Mouse (Mus musculus) heart, embryonic 16.5 days (tissue): ENCODE results near the gene Gnptg. TPM values are rescaled to one million over a fixed set of nuclear protein-coding genes. Genes with fewer than 3 reads are reported as not detected.
"Not testable (repeated sequence)": the region's sequence is repeated elsewhere in the genome, so short reads cannot be mapped to it uniquely, and the experiment has no call there.

Experiments
- ATAC-seq: fragments of 200-750 bp; cut with Nextera tagmentation; replicated peaks from 2 replicates; pipeline ENCODE4 v1.8.0; 2017; ENCODE audit warnings: moderate number of reproducible peaks; ENCODE audit not compliant: insufficient read depth, low FRiP score; ENCODE audit errors: extremely low read depth
- H3K27ac ChIP-seq: fragments of 300-500 bp; sonication (generic); 2 replicates; pipeline ENCODE4 v1.5.1; 2014; ENCODE audit warnings: mild to moderate bottlenecking, low read length, control low read depth, moderate library complexity
- H3K27me3 ChIP-seq: fragments of 300-500 bp; sonication (generic); 2 replicates; pipeline ENCODE4 v1.6.1; 2014; ENCODE audit warnings: low read length, mixed read lengths; ENCODE audit not compliant: control insufficient read depth, insufficient read depth
- H3K36me3 ChIP-seq: fragments of 300-500 bp; sonication (generic); 2 replicates; pipeline ENCODE4 v1.6.1; 2014; ENCODE audit not compliant: control insufficient read depth, insufficient read depth
- H3K4me1 ChIP-seq: fragments of 300-500 bp; sonication (generic); 2 replicates; pipeline ENCODE4 v1.6.1; 2014; ENCODE audit warnings: low read length, mixed read lengths; ENCODE audit not compliant: control insufficient read depth, insufficient read depth
- H3K4me2 ChIP-seq: fragments of 300-500 bp; sonication (generic); 2 replicates; pipeline ENCODE4 v1.6.1; 2014; ENCODE audit warnings: low read depth, mild to moderate bottlenecking, control low read depth, low read length
- H3K4me3 ChIP-seq: fragments of 300-500 bp; sonication (generic); 2 replicates; pipeline ENCODE4 v1.5.1; 2014; ENCODE audit warnings: mild to moderate bottlenecking, control low read depth, low read length
- H3K9ac ChIP-seq: fragments of 300-500 bp; sonication (generic); 2 replicates; pipeline ENCODE4 v1.6.1; 2014; ENCODE audit warnings: low read length, control low read depth
- H3K9me3 ChIP-seq: fragments of 300-500 bp; sonication (generic); replicated peaks from 2 replicates; pipeline ENCODE4 v1.6.1; 2016; ENCODE audit warnings: low read length; ENCODE audit not compliant: control insufficient read depth
- WGBS: fragments of 180-500 bp; shearing (Covaris S2); extraction: QIAGEN DNeasy Blood & Tissue Kit; methylation state at CpG from one replicate; pipeline ENCODE4 v1.1.7; 2014; 5-methylcytosine and 5-hydroxymethylcytosine counted together
- polyA plus RNA-seq: library from polyadenylated mRNA; unstranded; fragments of >200 nt; fragmentation: Nextera tagmentation; extraction: Ambion mirVana; gene quantifications from 2 replicates; pipeline ENCODE4 v1.2.1, GENCODE M21; 2015

Gnptg gene
- polyA plus RNA-seq, 1 experiment from 2014 or later = 23.8 TPM

DNA sequence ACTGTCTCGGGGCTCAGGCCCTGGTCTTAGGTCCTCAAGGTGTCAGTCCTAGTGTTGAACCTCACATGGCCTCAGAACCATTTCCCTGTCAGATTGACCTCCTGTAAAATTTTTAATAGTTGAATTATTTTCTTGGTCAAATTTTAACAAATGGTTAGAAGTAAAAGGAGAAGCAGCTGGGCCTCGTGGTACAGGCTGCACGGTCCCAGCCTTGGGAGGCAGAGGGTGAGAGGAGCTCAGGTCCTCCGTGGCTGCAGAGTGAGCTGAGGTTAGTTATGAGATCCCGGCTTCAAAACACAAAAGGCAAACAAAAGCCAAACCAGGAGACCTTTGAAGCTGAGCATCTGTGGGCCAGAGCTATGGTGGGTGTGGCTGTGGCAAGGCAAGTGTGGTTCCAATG is 11.9 kb downstream of the Gnptg start:
- Histone ChIP-seq H3K9me3 (no peaks in the 10 kb centered on the region), H3K4me3 (no peak overlapping the region), H3K27me3 (no peaks in the 10 kb centered on the region), H3K27ac (no peak overlapping the region), H3K4me1 (no peaks in the 10 kb centered on the region), H3K9ac (no peak overlapping the region), H3K36me3 (peaks cover 19% of the 10 kb centered on the region), H3K4me2 (no peak overlapping the region)
- ATAC-seq = no peak
- 79% methylated on average over 5 of the region's 5 CpGs for WGBS

GRCm38 (mm10) chr17:25225659-25226058 is 14.3 kb downstream of the Gnptg start:
- Histone ChIP-seq H3K27me3 (no peaks in the 10 kb centered on the region), H3K4me3 (no peak overlapping the region), H3K4me1 (0 out of 2 replicates have a peak, but pooled peaks cover 3% of the 10 kb centered on the region), H3K27ac (no peak overlapping the region), H3K9me3 (no peaks in the 10 kb centered on the region), H3K36me3 (peaks cover 10% of the 10 kb centered on the region), H3K9ac (no peak overlapping the region), H3K4me2 (no peak overlapping the region)
- no peak for ATAC-seq
- 84% methylated on average over 4 of the region's 4 CpGs for WGBS

GRCm38 (mm10) chr17:25224586-25225222 is 15.2 kb downstream of the Gnptg start:
- 0 out of 2 replicates have a peak, but pooled peaks cover 3% of the 10 kb centered on the region for H3K4me1 ChIP-seq
- no peak for ATAC-seq
- H3K9ac ChIP-seq = no peak overlapping the region
- H3K4me2 ChIP-seq = no peak overlapping the region; the same call in 1 of the 2 replicates
- no peaks in the 10 kb centered on the region for H3K27me3 ChIP-seq
- H3K27ac ChIP-seq = peak overlapping the region; percentile 67
- H3K9me3 ChIP-seq = no peaks in the 10 kb centered on the region
- WGBS = 82% methylated on average over 7 of the region's 7 CpGs
- peaks cover 6% of the 10 kb centered on the region; the same call in 1 of the 2 replicates for H3K36me3 ChIP-seq
- H3K4me3 ChIP-seq = no peak overlapping the region

GRCm38 (mm10) chr17:25222951-25223601 is 16.8 kb downstream of the Gnptg start:
- Histone ChIP-seq H3K9me3 (no peaks in the 10 kb centered on the region), H3K27ac (peak overlapping the region; percentile 67), H3K9ac (peak overlapping the region; percentile 55; the same call in 1 of the 2 replicates), H3K4me3 (peak overlapping the region; percentile 37), H3K4me2 (peak overlapping the region; percentile 58), H3K27me3 (no peaks in the 10 kb centered on the region), H3K4me1 (0 out of 2 replicates have a peak, but pooled peaks cover 3% of the 10 kb centered on the region), H3K36me3 (no peaks in the 10 kb centered on the region)
- WGBS = 56% methylated on average over 6 of the region's 6 CpGs
- ATAC-seq = no peak

GRCm38 (mm10) chr17:25222504-25222940 is 17.4 kb downstream of the Gnptg start:
- not testable (repeated sequence) for H3K36me3 ChIP-seq, H3K4me1 ChIP-seq, H3K27me3 ChIP-seq, H3K9me3 ChIP-seq
- Histone ChIP-seq H3K4me2 (peak overlapping the region; percentile 83), H3K9ac (peak overlapping the region; percentile 55; the same call in 1 of the 2 replicates), H3K4me3 (peak overlapping the region; percentile 55), H3K27ac (peak overlapping the region; percentile 65)
- 20% methylated on average over 9 of the region's 28 CpGs for WGBS
- ATAC-seq = peak; percentile 50; the same call in 1 of the 2 replicates

- no peaks in the 10 kb centered on the region for H3K36me3 ChIP-seq
- H3K4me2 ChIP-seq = peak overlapping the region; percentile 83
- no peaks in the 10 kb centered on the region for H3K9me3 ChIP-seq
- H3K4me3 ChIP-seq = peak overlapping the region; percentile 55
- H3K27ac ChIP-seq = 0 out of 2 replicates have a peak overlapping the region, but pooled peaks have one; percentile 0
- no peaks in the 10 kb centered on the region for H3K27me3 ChIP-seq
- H3K4me1 ChIP-seq = 0 out of 2 replicates have a peak, but pooled peaks cover 3% of the 10 kb centered on the region
- WGBS = 2% methylated on average over 20 of the region's 30 CpGs
- peak overlapping the region; percentile 67 for H3K9ac ChIP-seq
- ATAC-seq = peak; percentile 71
Observed at GRCm38 (mm10) chr17:25221821-25222503, 18.0 kb downstream of the Gnptg start.

DNA sequence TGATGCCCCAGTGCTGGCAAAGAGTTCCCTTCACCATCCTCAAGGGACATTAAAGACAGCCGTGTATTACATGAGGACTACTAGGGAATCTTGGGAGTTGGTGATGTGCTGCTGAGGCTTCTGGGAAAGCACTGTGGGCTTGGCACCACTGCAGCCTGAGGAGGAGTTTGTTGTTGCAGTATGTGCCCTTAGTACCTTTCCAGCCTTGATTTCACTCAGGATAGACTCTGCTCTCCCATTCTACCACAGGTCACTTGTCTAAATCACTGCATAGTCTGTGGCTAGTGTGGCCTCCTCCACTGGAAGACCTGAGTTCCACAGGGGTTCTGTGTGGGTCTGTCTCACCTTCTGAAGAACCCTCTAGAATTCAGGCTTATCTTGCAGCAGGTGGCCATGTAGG is 19.2 kb downstream of the Gnptg start:
- Histone ChIP-seq H3K27me3 (no peaks in the 10 kb centered on the region), H3K27ac (no peak overlapping the region), H3K4me2 (no peak overlapping the region), H3K4me3 (no peak overlapping the region), H3K4me1 (0 out of 2 replicates have a peak, but pooled peaks cover 3% of the 10 kb centered on the region), H3K9me3 (no peaks in the 10 kb centered on the region), H3K36me3 (no peaks in the 10 kb centered on the region), H3K9ac (no peak overlapping the region)
- no peak for ATAC-seq
- WGBS = 78% methylated on average over 1 of the region's 1 CpGs

DNA sequence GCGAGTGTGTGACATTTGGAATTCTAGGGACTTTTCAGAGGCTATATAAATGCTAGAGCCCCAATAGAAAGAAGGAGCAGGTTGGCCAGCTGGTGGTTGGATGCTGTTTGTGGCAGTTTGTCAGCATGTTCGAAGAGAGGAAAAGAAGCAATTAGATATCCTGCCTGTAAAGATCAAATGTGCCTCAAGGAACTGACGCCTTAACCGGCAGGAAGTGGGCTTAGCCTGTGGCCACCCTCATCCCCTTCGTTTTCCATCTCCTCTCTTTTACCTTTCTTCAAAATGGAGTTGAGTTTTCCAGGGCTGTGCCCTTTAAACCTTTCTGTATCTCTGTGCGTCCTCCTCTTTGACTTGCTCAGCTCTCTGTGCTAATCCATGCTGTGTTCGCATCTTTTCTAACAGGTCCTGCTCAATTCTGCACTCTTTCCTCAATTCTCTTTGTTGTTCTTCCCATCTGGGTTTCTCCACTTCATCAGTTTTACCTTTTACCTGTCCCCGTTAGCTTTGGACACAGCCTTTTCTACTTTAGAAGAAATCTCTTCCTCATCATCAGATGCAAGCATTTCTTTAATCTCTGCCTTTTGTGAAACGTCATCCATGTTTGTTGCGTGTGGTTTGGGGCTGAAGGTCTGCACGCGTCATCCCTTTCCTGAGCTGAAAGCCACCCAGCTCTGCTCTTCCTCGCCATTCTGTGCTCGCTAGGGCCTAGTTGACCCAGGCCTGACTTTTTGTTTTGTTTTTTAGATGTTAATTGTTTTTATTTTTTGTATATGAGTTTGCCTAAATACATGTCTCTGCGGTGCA is 20.2 kb downstream of the Gnptg start:
- no peak overlapping the region for H3K9ac ChIP-seq
- ATAC-seq = no peak
- H3K4me3 ChIP-seq = no peak overlapping the region
- H3K27ac ChIP-seq = peak overlapping the region; percentile 21; the same call in 1 of the 2 replicates
- H3K36me3 ChIP-seq = peaks cover 3% of the 10 kb centered on the region; the same call in 1 of the 2 replicates
- no peaks in the 10 kb centered on the region for H3K27me3 ChIP-seq
- no peaks in the 10 kb centered on the region for H3K9me3 ChIP-seq
- no peak overlapping the region for H3K4me2 ChIP-seq
- WGBS = 84% methylated on average over 15 of the region's 15 CpGs
- 0 out of 2 replicates have a peak, but pooled peaks cover 3% of the 10 kb centered on the region for H3K4me1 ChIP-seq
